Mouse (Mus musculus): ENCODE data around the gene Pik3c2b.
A peak's percentile ranks its signal among the peaks of the same experiment; 100 is the strongest.
"Not testable (repeated sequence)": the region's sequence is repeated elsewhere in the genome, so short reads cannot be mapped to it uniquely, and the experiment has no call there.

The Pik3c2b gene

DNA sequence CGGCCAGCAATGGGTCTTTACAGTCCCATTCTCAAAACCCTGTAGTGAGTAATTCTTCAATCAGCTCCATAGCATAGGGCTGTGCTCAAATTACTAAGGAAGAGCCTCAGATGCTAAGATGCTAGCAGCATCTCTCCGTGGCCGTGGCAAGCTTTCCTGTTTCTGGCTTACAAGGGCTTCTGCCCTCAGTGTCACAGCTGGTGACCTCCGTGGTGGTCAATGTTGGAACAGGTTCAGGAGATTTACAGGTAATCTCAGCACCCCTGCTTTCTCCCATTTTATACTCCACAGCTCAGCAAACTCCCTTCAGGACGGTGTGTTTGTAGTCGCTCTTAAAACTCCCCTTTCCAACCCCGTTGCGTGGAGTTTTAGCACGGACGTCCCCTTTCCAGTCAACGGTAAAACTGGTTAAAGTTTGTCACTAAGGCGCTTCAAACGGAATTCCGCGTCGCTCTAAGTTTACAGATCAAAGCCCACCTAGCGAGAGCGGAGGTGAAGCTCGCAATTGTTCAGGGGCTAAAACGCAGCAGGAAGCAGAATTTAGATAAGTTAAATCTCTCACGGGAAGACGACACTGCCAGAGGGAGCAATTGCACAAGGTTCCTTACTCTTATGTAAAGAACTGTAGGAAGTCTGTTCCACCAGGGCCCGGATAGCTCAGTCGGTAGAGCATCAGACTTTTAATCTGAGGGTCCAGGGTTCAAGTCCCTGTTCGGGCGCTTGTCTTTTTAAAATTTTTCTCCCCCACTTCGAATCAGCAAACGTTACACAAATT, 12.0 kb upstream of the Pik3c2b start:
- DNase-seq = peak; percentile 45

DNA sequence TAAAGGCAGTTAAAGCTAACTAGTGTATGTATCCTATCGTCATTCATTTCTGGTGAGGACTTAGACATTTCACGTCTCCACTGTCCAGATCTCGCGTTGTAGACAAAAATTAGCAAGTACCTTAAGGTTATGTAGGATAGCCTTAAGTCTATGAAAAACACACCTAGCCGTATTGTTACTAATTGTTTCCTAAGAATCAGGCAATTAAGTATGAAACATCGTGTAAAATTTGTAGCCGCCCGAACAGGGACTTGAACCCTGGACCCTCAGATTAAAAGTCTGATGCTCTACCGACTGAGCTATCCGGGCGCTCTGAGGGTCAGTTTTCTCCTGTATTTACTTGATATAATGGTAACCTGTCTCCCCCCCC, 11.4 kb upstream of the Pik3c2b start:
- DNase-seq = no peak

GRCm38 (mm10) chr1:133034682-133035081, 10.8 kb upstream of the Pik3c2b start:
- not testable (repeated sequence) for DNase-seq

GRCm38 (mm10) chr1:133039505-133039949, 5.9 kb upstream of the Pik3c2b start:
- DNase-seq = peak; percentile 31

DNA sequence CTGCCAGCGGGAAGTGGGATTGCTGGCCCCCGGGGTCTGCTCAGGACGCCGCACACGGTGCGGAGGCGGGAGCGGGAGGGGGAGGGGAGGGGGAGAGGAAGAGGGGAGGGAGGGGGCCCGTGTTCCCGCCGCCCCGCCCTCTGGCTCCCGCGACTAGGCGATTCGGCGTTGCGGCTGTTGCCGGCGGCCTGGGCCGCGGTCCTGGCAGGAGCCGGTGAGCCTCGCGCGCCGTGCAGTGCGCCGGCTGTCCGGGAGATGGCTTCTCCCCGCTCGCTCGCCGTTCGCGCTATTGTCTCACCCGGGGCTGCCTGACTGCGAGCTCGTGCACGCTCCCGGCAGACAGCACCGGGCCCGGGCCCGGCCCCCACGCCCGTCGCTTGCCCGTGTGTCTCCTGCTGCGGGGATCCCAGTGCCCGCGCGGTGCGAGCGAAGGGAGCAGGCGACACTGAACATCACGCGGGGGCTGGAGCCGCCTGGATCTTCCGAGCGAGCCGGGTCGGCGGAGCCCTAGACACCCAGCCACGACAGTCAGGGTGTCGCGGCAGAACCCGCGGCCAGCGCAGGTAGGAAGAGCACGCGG, 484 bp downstream of the Pik3c2b start:
- DNase-seq = peak; percentile 63

DNA sequence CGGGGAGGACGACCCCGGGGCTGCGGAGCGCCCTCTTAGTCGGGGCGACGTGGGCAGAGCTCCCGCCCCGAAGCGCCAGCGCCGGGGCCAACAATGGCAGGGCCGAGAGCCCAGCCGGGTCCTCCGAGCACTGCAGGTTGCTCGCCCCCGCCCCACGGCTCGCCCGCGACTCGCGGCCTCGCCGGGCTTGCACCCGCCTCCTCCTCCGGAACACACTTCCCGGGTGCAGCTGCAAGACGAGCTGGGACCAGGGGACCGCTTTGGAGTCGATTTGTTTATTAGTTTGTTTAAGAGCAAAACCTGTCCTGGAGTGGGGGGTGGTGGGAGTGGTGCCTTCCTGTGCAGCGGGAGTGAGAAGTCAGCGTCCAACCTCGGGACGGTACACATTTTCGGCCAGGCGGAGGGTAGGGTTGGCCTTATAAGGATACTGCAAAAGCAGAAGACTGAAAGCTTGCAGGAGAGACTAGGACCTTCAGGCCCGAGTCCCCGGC, 1.0 kb downstream of the Pik3c2b start:
- no peak for DNase-seq

- no peak for DNase-seq
Measured at GRCm38 (mm10) chr1:133047575-133047974, 2.1 kb downstream of the Pik3c2b start.

DNA sequence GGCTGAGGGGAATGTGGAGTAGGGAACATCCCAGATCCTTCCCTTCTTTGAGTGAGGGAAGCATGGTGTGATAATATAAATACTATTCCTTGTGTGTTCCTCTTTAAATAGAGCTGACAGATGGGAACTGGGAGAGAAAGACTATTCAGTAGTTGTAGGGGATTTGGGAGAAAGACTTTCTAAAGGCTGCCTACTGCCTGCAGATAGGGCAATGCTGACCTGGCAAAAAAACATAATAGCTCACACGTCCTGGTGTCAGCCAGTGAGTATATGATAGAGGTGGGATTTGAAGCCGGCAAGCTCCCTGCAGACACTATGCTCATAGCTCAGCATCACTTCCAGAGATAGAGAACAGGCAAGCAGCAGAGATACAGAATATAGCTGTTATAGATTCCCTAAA, 3.2 kb downstream of the Pik3c2b start:
- no peak for DNase-seq

- no peak for DNase-seq
Measured at GRCm38 (mm10) chr1:133050001-133050431, 4.5 kb downstream of the Pik3c2b start.

- DNase-seq = no peak
Measured at GRCm38 (mm10) chr1:133051829-133052228, 6.4 kb downstream of the Pik3c2b start.

GRCm38 (mm10) chr1:133053034-133053433, 7.6 kb downstream of the Pik3c2b start:
- DNase-seq = no peak

DNA sequence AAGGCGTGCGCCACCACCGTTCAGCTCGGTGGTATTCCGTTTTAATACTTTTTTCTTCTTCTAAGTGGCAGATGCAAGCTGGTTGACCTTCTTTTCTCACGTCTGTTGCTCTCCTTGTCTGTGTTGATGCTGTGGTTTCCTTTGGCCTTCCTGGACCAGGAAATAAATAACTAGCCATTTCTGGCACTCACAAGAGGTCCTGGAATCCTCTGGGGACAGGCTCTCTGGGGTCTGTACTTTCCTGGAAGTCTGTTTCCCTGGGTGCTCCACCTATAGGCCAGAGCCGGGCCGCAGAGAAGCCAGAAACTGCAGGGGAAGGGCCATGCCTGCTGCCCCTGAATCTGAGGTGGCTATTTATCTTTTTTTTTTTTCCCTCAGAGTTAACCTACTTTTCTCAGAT, 8.9 kb downstream of the Pik3c2b start:
- DNase-seq = no peak

DNA sequence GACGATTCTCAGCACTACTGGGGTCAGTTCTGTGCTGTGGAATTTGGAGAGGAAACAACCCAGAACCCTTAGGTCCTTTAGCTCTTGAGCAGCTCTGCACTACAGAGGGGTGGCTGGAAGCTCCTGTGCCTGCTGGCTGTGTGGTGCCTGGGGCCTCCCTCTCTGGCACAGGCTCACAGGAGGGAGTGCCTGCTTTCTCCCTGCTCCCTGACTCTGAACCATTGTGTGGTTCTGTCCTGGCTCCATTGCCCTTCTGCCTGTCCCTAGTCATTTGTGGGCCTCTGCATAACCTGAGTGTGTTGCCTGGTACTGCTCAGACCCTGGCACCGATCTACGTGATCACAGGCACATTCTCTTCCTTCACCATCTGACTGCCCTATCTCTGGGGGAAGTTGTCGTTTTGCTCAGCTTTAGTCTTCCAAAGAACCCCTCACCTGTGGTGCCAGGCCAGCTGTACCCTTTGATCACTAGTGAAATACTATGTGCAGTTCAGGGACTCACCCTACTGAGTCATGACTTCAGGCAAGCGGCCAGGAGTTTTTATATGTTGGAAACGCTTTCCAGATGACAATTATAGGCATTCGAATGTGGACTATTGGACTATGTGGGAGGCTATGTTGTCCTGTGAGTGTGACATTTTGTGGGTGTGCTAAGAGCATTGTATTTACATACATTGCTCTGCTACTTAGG, 12.0 kb downstream of the Pik3c2b start:
- no peak for DNase-seq

GRCm38 (mm10) chr1:133059592-133059991, 14.1 kb downstream of the Pik3c2b start:
- DNase-seq = no peak

DNA sequence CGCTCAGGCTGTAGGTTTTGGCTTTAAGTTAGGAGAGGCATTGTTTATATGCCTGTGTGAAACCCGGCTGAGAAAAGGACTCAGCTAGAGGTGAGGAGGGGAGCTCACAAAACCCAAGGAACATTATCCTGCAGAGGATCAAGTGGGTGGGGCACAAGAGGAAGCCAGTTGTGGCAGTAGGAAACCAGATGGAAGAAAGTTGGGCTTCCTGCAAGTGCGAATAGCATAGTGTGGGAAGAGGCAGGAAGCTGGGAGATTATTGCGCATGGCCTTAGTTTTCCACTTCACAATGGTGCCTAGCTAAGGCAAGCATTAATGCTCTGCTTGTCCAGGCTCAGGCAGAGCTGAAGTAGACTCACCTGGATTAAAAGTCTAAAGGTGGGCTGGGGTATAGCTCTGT, 15.2 kb downstream of the Pik3c2b start:
- no peak for DNase-seq

GRCm38 (mm10) chr1:133063164-133063563, 17.7 kb downstream of the Pik3c2b start:
- DNase-seq = no peak

DNA sequence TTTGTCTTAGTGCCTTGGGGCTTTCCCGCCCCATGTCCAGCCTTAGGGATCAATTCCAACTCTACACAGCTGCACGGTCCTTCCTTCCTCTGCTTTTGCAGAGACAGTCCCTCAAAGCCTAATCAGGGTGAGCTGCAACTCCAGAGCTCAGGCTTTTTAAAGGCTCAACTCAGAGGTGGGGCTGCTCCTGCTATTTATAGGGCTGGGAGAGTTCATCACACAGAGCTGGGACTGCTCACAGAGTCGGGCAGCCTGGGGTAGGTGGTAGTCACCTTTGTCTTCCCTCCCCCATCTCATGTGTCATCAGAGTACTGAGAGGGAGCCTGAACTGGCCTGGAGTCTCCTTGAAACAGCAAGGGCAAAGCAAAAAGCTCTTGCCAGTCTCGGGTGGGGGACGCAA, 22.8 kb downstream of the Pik3c2b start:
- no peak for DNase-seq

DNA sequence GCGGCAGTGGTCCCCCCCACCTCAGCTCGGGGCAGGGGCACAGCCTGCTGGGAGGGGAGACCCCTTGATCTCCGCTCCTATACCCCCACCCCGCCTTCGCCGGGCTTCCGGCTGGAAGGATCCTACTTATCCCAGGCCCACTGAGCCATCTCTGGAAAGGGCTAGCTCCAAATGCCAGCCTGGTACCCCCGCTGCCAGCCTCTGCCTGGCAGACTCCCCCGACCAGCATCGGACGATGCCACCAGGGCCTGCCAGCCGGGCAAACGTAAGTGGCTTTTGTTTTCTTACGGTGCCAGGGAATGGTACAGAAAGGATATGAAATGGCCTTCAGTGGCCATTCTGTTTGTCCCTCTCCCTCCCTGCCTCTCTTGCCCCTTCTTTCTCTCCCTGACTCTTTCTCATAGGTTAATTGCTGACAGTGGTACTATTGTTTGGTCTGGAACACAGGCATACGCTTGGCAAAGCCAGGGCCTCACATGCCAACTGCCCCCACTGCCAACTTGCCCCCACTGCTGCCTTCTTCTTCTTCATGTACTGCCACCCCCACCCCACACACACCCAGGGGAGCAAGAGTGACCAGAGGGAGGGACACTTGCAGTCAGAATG, 23.3 kb downstream of the Pik3c2b start:
- no peak for DNase-seq

DNA sequence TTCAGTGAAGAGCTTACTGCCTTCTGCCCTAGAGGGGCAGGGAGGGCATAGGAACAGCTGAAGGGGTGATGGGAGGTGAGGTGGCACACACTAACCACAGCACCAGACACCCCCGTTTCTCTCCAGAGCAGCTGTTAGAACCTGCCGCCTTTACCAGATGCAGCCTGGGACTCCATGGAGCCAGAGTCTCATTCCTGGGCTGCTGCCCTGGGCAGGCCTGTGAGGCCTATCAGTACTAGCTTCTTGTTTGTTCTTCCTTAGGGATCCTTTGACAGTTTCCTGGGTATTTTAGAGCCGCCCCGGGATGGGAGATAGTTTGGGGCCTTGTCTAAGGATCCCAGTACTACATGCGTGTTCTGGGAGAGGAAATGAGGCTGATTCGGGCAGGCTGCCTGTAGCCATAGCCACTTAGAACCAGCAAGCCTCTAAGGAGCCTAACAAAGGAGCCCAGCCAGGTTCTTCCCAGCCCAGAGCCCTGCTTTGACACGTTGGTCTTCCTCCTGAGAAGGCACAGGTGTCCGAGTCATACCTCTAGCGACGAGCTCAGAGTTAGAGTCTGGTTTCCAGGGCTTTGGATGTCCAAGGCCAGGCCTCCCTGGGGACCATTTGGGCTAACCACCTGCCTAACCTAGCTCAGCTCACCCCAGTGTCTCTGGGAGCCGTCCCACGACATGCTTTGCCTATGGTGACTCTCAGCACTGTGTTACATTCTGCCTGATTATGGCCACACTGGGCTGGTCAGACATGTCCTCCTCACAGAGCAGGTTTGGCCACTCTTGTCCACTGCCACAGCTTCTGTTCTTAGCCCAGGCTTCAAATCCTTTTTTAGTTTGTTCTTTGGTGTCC, 24.0 kb downstream of the Pik3c2b start:
- DNase-seq = no peak

DNA sequence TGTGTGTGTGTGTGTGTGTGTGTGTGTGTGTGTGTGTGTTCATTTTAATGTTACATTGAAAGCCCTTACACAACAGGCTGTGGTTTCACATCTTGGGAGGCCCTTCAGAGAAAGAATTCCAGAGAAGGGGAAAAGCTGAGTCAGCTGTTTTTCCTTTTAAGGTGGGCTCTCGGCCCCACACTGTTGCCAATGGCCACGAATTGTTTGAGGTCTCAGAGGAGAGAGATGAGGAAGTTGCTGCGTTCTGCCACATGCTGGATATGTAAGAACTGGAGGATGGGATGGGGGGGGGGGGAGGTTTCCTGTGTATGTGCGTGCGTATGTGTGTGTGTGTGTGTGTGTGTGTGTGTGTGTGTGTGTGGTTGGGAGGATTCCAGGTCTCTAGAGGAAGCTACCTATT, 24.7 kb downstream of the Pik3c2b start:
- no peak for DNase-seq

DNA sequence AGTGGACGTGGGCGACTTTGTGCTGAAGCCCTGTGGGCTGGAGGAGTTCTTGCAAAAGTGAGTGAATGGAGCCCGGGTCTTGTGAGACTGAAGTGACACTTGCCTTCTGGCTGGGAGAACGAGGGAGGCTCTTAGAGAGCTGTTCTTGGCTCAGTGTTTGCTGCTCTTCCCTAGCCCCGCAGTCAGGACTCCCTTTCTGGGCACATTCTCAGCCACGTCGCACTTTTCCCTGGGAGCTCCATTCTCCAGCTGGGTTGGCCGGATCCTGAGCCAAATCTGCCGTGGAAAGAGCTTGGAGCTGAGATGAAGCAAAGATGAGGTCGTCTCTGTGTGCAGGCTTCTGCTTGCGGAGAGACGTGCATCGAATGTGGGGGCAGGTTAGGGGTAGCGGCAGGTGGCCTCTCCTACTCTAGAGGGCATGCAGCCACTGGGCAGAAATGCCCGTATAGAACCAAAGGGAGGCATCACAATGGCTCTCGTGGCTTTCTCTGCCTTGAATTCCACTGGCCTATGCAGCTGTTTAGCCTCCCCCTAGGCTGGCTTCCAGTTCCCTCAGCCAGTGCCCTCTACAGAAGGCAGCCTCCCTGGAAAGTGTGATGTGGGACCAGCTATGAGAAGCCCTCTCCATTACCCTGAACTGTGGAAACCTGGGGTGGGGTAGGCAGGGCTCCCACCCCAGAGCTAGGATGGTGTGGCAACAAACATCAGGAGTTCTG, 26.4 kb downstream of the Pik3c2b start:
- DNase-seq = no peak

DNA sequence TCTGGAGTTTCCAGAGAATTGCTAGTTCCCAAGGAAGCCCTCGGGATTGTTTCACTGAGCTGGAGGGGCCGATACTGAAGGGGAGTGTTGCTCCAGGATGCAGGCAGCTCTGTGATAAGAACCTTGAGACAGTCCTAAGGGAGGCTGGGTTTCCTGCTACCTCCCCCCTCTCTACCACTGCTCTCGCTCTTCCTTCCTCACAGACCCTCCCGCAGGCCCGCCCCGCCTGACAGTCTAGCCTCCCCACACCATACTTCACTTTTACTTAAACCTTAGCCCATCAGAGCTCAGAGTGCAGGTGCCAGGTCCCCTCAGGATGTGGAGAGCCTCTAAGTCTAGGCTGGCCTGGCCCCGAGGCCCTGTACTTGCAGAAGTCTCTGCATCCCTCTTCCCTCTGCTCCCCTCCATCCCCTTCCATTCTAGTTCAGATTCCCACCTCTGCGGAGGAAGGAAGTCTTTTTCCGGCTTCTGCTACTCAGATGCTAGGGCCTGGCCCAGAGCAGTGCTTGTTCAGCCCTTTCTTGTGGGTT, 27.9 kb downstream of the Pik3c2b start:
- DNase-seq = peak; percentile 46
